Mouse (Mus musculus): ENCODE results near the gene Olfr611. TPM values are rescaled to one million over a fixed set of nuclear protein-coding genes. Genes with fewer than 3 reads are reported as not detected.

Olfr611 gene
- not detected for polyA plus RNA-seq (2014; fragmentation: Illumina TruSeq; extraction: RNeasy Lipid Tissue Mini Kit (QIAGEN cat#74804); ENCODE audit: low read depth, low replicate concordance)

DNA sequence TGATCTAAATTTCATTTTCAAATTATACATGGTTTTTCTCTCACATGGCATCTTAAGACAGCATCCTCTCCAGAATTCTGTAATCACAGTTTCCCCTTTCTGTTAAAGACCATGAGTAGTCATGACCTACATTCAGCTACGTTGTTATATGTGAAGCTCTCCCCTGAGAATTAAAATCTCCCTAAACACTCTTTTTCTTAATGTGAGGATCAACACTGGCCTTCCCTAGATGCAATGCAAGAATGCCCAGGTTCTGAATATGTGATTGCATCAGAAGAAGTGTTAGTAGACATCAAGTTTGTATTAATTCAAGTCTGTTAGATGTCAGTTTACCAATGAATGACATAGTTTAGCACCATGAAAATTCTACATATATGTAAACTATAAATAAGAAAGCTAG lies at the start of gene Olfr611:
TSS of gene Olfr611 (minus strand) at position 101 of the 400 bp plus-strand sequence.

DNA sequence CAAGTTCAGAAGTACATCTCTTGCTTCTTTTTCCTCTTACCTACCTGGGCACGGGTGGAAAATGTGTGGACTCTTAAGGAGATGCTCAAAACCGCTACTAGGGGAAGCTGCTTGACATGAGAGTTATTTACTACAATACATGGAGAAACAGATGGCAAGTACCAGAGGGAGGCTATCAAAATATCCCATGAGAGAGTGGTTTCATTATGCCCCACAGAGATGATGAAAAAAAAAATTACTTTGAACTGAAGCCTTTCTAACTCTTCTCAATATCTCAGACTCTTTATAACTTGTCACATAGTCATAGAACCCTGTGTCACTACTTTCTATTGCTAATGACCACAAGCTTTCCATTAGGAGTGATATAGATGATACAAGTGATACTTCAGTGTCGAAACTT lies 48.4 kb upstream of the Olfr611 start, which contains the start of gene Olfr616:
TSS of gene Olfr616 (minus strand) at position 101 of the 400 bp plus-strand sequence.

DNA sequence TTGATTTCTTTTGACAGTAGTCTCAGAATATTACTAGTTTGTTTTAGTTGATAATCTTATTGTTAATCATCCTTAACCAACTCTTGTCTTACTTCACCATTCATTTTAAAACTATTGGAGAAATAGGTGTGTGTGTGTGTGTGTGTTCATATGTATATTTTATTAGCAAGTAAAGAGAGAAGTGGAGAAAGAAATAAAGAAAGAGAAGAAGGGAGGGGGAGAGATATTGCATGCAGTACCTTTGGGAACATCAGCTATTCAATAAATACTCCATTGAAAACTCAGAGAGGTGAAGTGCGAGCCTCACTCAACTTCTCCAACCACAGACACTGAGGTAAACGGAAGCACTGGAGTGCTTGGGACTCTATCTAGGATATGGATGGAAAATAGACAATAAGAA lies 35.1 kb upstream of the Olfr611 start, which contains the start of gene Olfr615:
TSS of gene Olfr615 (plus strand) at position 301 of the 400 bp plus-strand sequence.

DNA sequence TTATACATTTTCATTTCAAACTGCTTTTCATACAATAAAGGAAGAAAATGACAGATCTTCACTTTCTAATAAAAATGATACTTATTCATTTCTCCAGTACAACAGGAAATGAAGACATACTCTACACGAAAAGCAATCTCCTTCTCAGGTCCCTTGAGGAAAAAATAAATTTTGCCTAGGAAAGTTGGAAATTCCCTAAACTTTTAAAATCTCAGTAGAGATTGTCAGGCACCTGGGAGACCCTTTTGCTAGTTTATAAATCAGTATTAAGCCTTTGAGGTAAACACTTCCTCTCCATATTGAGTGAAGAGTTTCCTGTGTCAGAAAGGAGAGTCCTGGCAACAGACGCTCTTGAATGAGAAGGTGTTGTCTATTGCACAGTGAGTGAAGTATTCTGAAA lies 27.1 kb upstream of the Olfr611 start, which contains the start of gene Olfr613:
TSS of gene Olfr613 (plus strand) at position 301 of the 400 bp plus-strand sequence.

DNA sequence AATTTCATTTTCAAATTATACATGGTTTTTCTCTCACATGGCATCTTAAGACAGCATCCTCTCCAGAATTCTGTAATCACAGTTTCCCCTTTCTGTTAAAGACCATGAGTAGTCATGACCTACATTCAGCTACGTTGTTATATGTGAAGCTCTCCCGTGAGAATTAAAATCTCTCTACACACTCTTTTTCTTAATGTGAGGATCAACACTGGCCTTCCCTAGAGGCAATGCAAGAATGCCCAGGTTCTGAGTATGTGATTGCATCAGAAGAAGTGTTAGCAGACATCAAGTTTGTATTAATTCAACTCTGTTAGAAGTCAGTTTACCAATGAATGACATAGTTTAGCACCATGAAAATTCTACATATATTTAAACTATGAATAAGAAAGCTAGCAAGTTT lies 22.0 kb upstream of the Olfr611 start, which contains the start of gene Olfr612:
TSS of gene Olfr612 (minus strand) at position 101 of the 400 bp plus-strand sequence.

DNA sequence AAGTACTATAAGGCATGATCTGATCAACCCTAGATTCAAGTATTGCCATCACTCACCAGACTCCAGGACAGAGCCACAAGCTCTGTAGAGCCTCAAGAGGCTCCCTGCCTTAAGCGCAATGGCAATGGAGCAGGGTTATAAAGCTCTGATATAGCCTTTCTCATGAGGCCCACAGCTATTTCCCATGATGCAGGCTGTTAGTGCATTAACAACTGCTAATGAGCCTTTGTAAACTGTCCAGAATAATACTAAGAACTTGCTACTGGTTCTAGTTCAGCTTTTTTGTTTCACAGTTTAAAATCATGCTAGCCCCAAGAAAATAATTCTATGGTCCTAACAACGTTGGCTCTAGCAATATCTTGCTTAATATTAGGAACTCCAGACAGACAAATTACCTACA lies 8.6 kb downstream of the Olfr611 start, which contains the start of gene Olfr610:
TSS of gene Olfr610 (minus strand) at position 101 of the 400 bp plus-strand sequence.

DNA sequence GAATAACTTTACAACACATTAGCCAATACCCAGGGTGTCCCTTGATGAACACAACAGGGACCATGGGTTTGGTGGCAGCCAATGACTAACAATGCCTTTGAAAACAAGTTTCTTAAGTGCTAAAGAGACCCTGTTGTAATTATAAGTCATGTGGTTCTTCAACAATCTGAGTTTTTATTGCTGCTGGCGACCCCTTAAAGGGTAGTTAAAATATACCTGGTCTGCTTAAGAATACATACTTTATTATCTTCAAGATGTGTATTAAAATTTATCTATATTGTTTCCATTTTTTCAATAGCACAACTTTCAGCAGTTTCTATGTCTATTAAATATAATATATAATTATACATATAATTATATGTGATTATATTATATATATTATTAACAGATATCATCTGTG lies 22.7 kb downstream of the Olfr611 start, which contains the start of gene Olfr609:
TSS of gene Olfr609 (minus strand) at position 101 of the 400 bp plus-strand sequence.

DNA sequence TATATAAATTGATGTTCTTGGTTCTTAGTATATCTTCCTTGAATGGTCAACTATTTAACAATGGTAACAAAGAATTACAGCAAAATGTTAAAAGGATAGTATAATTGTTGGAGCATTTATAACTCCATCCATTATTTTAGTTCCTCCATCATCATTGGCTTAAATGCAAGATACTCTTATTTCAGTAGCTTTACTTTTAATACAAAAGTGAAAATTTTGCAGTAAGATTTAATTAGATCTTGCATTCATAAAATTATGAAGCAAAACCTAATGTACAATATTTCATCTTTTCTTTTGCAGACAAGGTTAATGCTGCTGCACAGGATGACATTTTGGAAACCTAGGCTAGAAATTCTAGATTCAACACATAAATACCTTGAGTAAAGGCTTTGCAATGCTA lies 51.1 kb downstream of the Olfr611 start, which contains the start of gene Olfr608:
TSS of gene Olfr608 (plus strand) at position 301 of the 400 bp plus-strand sequence.

Other genes with a start within 250 kb of the Olfr611 start
- gene Olfr596, start 215.2 kb downstream of the Olfr611 start, polyA plus RNA-seq (2014; fragmentation: Illumina TruSeq; extraction: RNeasy Lipid Tissue Mini Kit (QIAGEN cat#74804); ENCODE audit: low read depth, low replicate concordance), result not detected
- not detected for gene Olfr597, start 204.5 kb downstream of the Olfr611 start, polyA plus RNA-seq (2014; fragmentation: Illumina TruSeq; extraction: RNeasy Lipid Tissue Mini Kit (QIAGEN cat#74804); ENCODE audit: low read depth, low replicate concordance)
- not detected for gene Olfr598, start 197.3 kb downstream of the Olfr611 start, polyA plus RNA-seq (2014; fragmentation: Illumina TruSeq; extraction: RNeasy Lipid Tissue Mini Kit (QIAGEN cat#74804); ENCODE audit: low read depth, low replicate concordance)
- gene Olfr599, start 184.9 kb downstream of the Olfr611 start, polyA plus RNA-seq (2014; fragmentation: Illumina TruSeq; extraction: RNeasy Lipid Tissue Mini Kit (QIAGEN cat#74804); ENCODE audit: low read depth, low replicate concordance), result not detected
- not detected for gene Olfr600, start 171.2 kb downstream of the Olfr611 start, polyA plus RNA-seq (2014; fragmentation: Illumina TruSeq; extraction: RNeasy Lipid Tissue Mini Kit (QIAGEN cat#74804); ENCODE audit: low read depth, low replicate concordance)
- not detected for gene Olfr601, start 158.2 kb downstream of the Olfr611 start, polyA plus RNA-seq (2014; fragmentation: Illumina TruSeq; extraction: RNeasy Lipid Tissue Mini Kit (QIAGEN cat#74804); ENCODE audit: low read depth, low replicate concordance)
- gene Olfr603, start 134.7 kb downstream of the Olfr611 start, polyA plus RNA-seq (2014; fragmentation: Illumina TruSeq; extraction: RNeasy Lipid Tissue Mini Kit (QIAGEN cat#74804); ENCODE audit: low read depth, low replicate concordance), result not detected
- gene Usp17lc, start 105.8 kb downstream of the Olfr611 start, polyA plus RNA-seq (2014; fragmentation: Illumina TruSeq; extraction: RNeasy Lipid Tissue Mini Kit (QIAGEN cat#74804); ENCODE audit: low read depth, low replicate concordance), result not detected
- not detected for gene Olfr605, start 75.4 kb downstream of the Olfr611 start, polyA plus RNA-seq (2014; fragmentation: Illumina TruSeq; extraction: RNeasy Lipid Tissue Mini Kit (QIAGEN cat#74804); ENCODE audit: low read depth, low replicate concordance)
- gene Olfr606, start 71.8 kb downstream of the Olfr611 start, polyA plus RNA-seq (2014; fragmentation: Illumina TruSeq; extraction: RNeasy Lipid Tissue Mini Kit (QIAGEN cat#74804); ENCODE audit: low read depth, low replicate concordance), result not detected
- not detected for gene Olfr607, start 56.7 kb downstream of the Olfr611 start, polyA plus RNA-seq (2014; fragmentation: Illumina TruSeq; extraction: RNeasy Lipid Tissue Mini Kit (QIAGEN cat#74804); ENCODE audit: low read depth, low replicate concordance)
- gene Olfr608, start 51.0 kb downstream of the Olfr611 start, polyA plus RNA-seq (2014; fragmentation: Illumina TruSeq; extraction: RNeasy Lipid Tissue Mini Kit (QIAGEN cat#74804); ENCODE audit: low read depth, low replicate concordance), result not detected
- gene Olfr609, start 22.8 kb downstream of the Olfr611 start, polyA plus RNA-seq (2014; fragmentation: Illumina TruSeq; extraction: RNeasy Lipid Tissue Mini Kit (QIAGEN cat#74804); ENCODE audit: low read depth, low replicate concordance), result not detected
- gene Olfr610, start 8.7 kb downstream of the Olfr611 start, polyA plus RNA-seq (2014; fragmentation: Illumina TruSeq; extraction: RNeasy Lipid Tissue Mini Kit (QIAGEN cat#74804); ENCODE audit: low read depth, low replicate concordance), result not detected
- gene Olfr612, start 21.9 kb upstream of the Olfr611 start, polyA plus RNA-seq (2014; fragmentation: Illumina TruSeq; extraction: RNeasy Lipid Tissue Mini Kit (QIAGEN cat#74804); ENCODE audit: low read depth, low replicate concordance), result not detected
- not detected for gene Olfr613, start 27.2 kb upstream of the Olfr611 start, polyA plus RNA-seq (2014; fragmentation: Illumina TruSeq; extraction: RNeasy Lipid Tissue Mini Kit (QIAGEN cat#74804); ENCODE audit: low read depth, low replicate concordance)
- not detected for gene Olfr615, start 35.2 kb upstream of the Olfr611 start, polyA plus RNA-seq (2014; fragmentation: Illumina TruSeq; extraction: RNeasy Lipid Tissue Mini Kit (QIAGEN cat#74804); ENCODE audit: low read depth, low replicate concordance)
- not detected for gene Olfr616, start 48.3 kb upstream of the Olfr611 start, polyA plus RNA-seq (2014; fragmentation: Illumina TruSeq; extraction: RNeasy Lipid Tissue Mini Kit (QIAGEN cat#74804); ENCODE audit: low read depth, low replicate concordance)
- gene Olfr617, start 52.2 kb upstream of the Olfr611 start, polyA plus RNA-seq (2014; fragmentation: Illumina TruSeq; extraction: RNeasy Lipid Tissue Mini Kit (QIAGEN cat#74804); ENCODE audit: low read depth, low replicate concordance), result not detected
- gene Olfr618, start 69.3 kb upstream of the Olfr611 start, polyA plus RNA-seq (2014; fragmentation: Illumina TruSeq; extraction: RNeasy Lipid Tissue Mini Kit (QIAGEN cat#74804); ENCODE audit: low read depth, low replicate concordance), result not detected
- gene Olfr619, start 79.7 kb upstream of the Olfr611 start, polyA plus RNA-seq (2014; fragmentation: Illumina TruSeq; extraction: RNeasy Lipid Tissue Mini Kit (QIAGEN cat#74804); ENCODE audit: low read depth, low replicate concordance), result not detected
- gene Olfr620, start 91.7 kb upstream of the Olfr611 start, polyA plus RNA-seq (2014; fragmentation: Illumina TruSeq; extraction: RNeasy Lipid Tissue Mini Kit (QIAGEN cat#74804); ENCODE audit: low read depth, low replicate concordance), result not detected
- not detected for gene Olfr622, start 121.9 kb upstream of the Olfr611 start, polyA plus RNA-seq (2014; fragmentation: Illumina TruSeq; extraction: RNeasy Lipid Tissue Mini Kit (QIAGEN cat#74804); ENCODE audit: low read depth, low replicate concordance)
- not detected for gene Olfr623, start 142.9 kb upstream of the Olfr611 start, polyA plus RNA-seq (2014; fragmentation: Illumina TruSeq; extraction: RNeasy Lipid Tissue Mini Kit (QIAGEN cat#74804); ENCODE audit: low read depth, low replicate concordance)
- 0.13 TPM for gene Olfr624, start 150.3 kb upstream of the Olfr611 start, polyA plus RNA-seq (2014; fragmentation: Illumina TruSeq; extraction: RNeasy Lipid Tissue Mini Kit (QIAGEN cat#74804); ENCODE audit: low read depth, low replicate concordance)
- not detected for gene Olfr625-ps1, start 161.9 kb upstream of the Olfr611 start, polyA plus RNA-seq (2014; fragmentation: Illumina TruSeq; extraction: RNeasy Lipid Tissue Mini Kit (QIAGEN cat#74804); ENCODE audit: low read depth, low replicate concordance)
- not detected for gene Olfr243, start 193.8 kb upstream of the Olfr611 start, polyA plus RNA-seq (2014; fragmentation: Illumina TruSeq; extraction: RNeasy Lipid Tissue Mini Kit (QIAGEN cat#74804); ENCODE audit: low read depth, low replicate concordance)
- not detected for gene Olfr628, start 209.5 kb upstream of the Olfr611 start, polyA plus RNA-seq (2014; fragmentation: Illumina TruSeq; extraction: RNeasy Lipid Tissue Mini Kit (QIAGEN cat#74804); ENCODE audit: low read depth, low replicate concordance)
- gene Olfr629, start 224.1 kb upstream of the Olfr611 start, polyA plus RNA-seq (2014; fragmentation: Illumina TruSeq; extraction: RNeasy Lipid Tissue Mini Kit (QIAGEN cat#74804); ENCODE audit: low read depth, low replicate concordance), result not detected
- not detected for gene Olfr630, start 236.5 kb upstream of the Olfr611 start, polyA plus RNA-seq (2014; fragmentation: Illumina TruSeq; extraction: RNeasy Lipid Tissue Mini Kit (QIAGEN cat#74804); ENCODE audit: low read depth, low replicate concordance)

Data from liver, adult 10 weeks (tissue).